Mouse (Mus musculus) C2C12 (cell line): ENCODE data around the gene Hpcal1.

Experiments used
- CEBPB ChIP-seq: IDR thresholded peaks from one replicate; pipeline ENCODE4 v1.6.1; 2011; ENCODE audit warnings: low read depth, mild to moderate bottlenecking, control low read depth, moderate library complexity
- CTCF ChIP-seq: IDR thresholded peaks from one replicate; pipeline ENCODE4 v1.5.1; 2011; ENCODE audit not compliant: control insufficient read depth, insufficient read depth, insufficient read length
- MAX ChIP-seq: IDR thresholded peaks from one replicate; pipeline ENCODE4 v1.6.1; 2011; ENCODE audit warnings: mild to moderate bottlenecking, control low read depth
- MYOD1 ChIP-seq: IDR thresholded peaks from one replicate; pipeline ENCODE4 v1.6.1; 2011; ENCODE audit warnings: low read depth; ENCODE audit not compliant: control insufficient read depth, insufficient read length
- USF1 ChIP-seq: IDR thresholded peaks from one replicate; pipeline ENCODE4 v1.6.1; 2011; ENCODE audit warnings: low read depth, mild to moderate bottlenecking, control low read depth, moderate library complexity

GRCm38 (mm10) chr12:17658521-17658920 is 32.1 kb upstream of the Hpcal1 start:
- TF ChIP-seq CTCF (no peak), MAX (no peak), USF1 (no peak), CEBPB (no peak), MYOD1 (no peak)
